Mouse (Mus musculus) liver, embryonic 11.5 days (tissue): Measurements from ENCODE around the gene Rhox2h. TPM values are rescaled to one million over a fixed set of nuclear protein-coding genes. Genes with fewer than 3 reads are reported as not detected.
"Not testable (repeated sequence)": the region's sequence is repeated elsewhere in the genome, so short reads cannot be mapped to it uniquely, and the experiment has no call there.

Experiments
- ATAC-seq: fragments of 200-750 bp; cut with Nextera tagmentation; replicated peaks from 2 replicates; pipeline ENCODE4 v1.8.0; 2017; ENCODE audit warnings: moderate number of reproducible peaks, mild to moderate bottlenecking, moderate TSS enrichment, moderate library complexity; ENCODE audit not compliant: low FRiP score
- DNase-seq: peaks from one replicate; pipeline ENCODE4 v3.0.0-alpha.2; 2017; ENCODE audit warnings: low spot score
- H3K27ac ChIP-seq: fragments of 300-500 bp; sonication (generic); 2 replicates; pipeline ENCODE4 v1.5.1; 2014; ENCODE audit warnings: mild to moderate bottlenecking, low read depth, low read length, control low read depth
- H3K27me3 ChIP-seq: fragments of 300-500 bp; sonication (generic); replicated peaks from 2 replicates; pipeline ENCODE4 v1.6.1; 2014; ENCODE audit warnings: low read length, mixed read lengths; ENCODE audit not compliant: control insufficient read depth, insufficient read depth
- H3K36me3 ChIP-seq: fragments of 300-500 bp; sonication (generic); 2 replicates; pipeline ENCODE4 v1.6.1; 2014; ENCODE audit warnings: mild to moderate bottlenecking, low read length, moderate library complexity, mixed read lengths; ENCODE audit not compliant: control insufficient read depth, insufficient read depth
- H3K4me1 ChIP-seq: fragments of 300-500 bp; sonication (generic); replicated peaks from 2 replicates; pipeline ENCODE4 v1.6.1; 2014; ENCODE audit warnings: low read length, mixed read lengths; ENCODE audit not compliant: control insufficient read depth, insufficient read depth
- H3K4me2 ChIP-seq: fragments of 300-500 bp; sonication (generic); 2 replicates; pipeline ENCODE4 v1.6.1; 2014; ENCODE audit warnings: mild to moderate bottlenecking, control low read depth, moderate library complexity
- H3K4me3 ChIP-seq: fragments of 300-500 bp; sonication (generic); 2 replicates; pipeline ENCODE4 v1.5.1; 2014; ENCODE audit warnings: low read depth, low read length, control low read depth
- H3K9ac ChIP-seq: fragments of 300-500 bp; sonication (generic); 2 replicates; pipeline ENCODE4 v1.6.1; 2014; ENCODE audit warnings: low read depth, low read length, control low read depth
- H3K9me3 ChIP-seq: fragments of 300-500 bp; sonication (generic); 2 replicates; pipeline ENCODE4 v1.6.1; 2016; ENCODE audit warnings: low read length, inconsistent platforms, mixed read lengths; ENCODE audit not compliant: control insufficient read depth
- WGBS: fragments of 180-500 bp; shearing (Covaris S2); extraction: QIAGEN DNeasy Blood & Tissue Kit; methylation state at CpG from one replicate; pipeline ENCODE4 v1.1.7; 2014; 5-methylcytosine and 5-hydroxymethylcytosine counted together
- polyA plus RNA-seq: library from polyadenylated mRNA; unstranded; fragments of >200 nt; fragmentation: Nextera tagmentation; extraction: Ambion mirVana; gene quantifications from 2 replicates; pipeline ENCODE4 v1.2.1, GENCODE M21; 2014

Gene Rhox2h
- polyA plus RNA-seq = not detected in 2 replicates

GRCm38 (mm10) chrX:37673177-37673576, at the start of gene Rhox2h:
Gene Rhox2h (minus strand): TSS chrX:37673277.
- not testable (repeated sequence) for ATAC-seq, H3K36me3 ChIP-seq, H3K4me3 ChIP-seq, H3K27ac ChIP-seq, H3K4me2 ChIP-seq, H3K9ac ChIP-seq, H3K9me3 ChIP-seq, H3K27me3 ChIP-seq, DNase-seq, H3K4me1 ChIP-seq
- WGBS = 79% methylated on average over 8 of the region's 8 CpGs

GRCm38 (mm10) chrX:37701821-37702387, 28.8 kb upstream of the Rhox2h start:
- 54% methylated on average over 3 of the region's 3 CpGs for WGBS
- DNase-seq = no peak
- H3K36me3 ChIP-seq = no peaks in the 10 kb centered on the region
- H3K27me3 ChIP-seq = no peaks in the 10 kb centered on the region
- no peak overlapping the region for H3K4me2 ChIP-seq
- ATAC-seq = no peak
- no peak overlapping the region for H3K27ac ChIP-seq
- no peak overlapping the region for H3K9ac ChIP-seq
- no peaks in the 10 kb centered on the region for H3K9me3 ChIP-seq
- no peaks in the 10 kb centered on the region for H3K4me1 ChIP-seq
- H3K4me3 ChIP-seq = no peak overlapping the region

GRCm38 (mm10) chrX:37692261-37692660, 19.2 kb upstream of the Rhox2h start:
- no peak overlapping the region for H3K9ac ChIP-seq
- H3K4me2 ChIP-seq = no peak overlapping the region
- DNase-seq (no peak), ATAC-seq (no peak)
- no peaks in the 10 kb centered on the region for H3K36me3 ChIP-seq
- no peaks in the 10 kb centered on the region for H3K27me3 ChIP-seq
- no peak overlapping the region for H3K27ac ChIP-seq
- no peaks in the 10 kb centered on the region for H3K9me3 ChIP-seq
- H3K4me3 ChIP-seq = no peak overlapping the region
- H3K4me1 ChIP-seq = no peaks in the 10 kb centered on the region
- WGBS = 68% methylated on average over 2 of the region's 2 CpGs

GRCm38 (mm10) chrX:37683031-37683715, 10.1 kb upstream of the Rhox2h start:
- Histone ChIP-seq H3K9ac (no peak overlapping the region), H3K4me3 (no peak overlapping the region), H3K36me3 (no peaks in the 10 kb centered on the region), H3K4me1 (no peaks in the 10 kb centered on the region), H3K9me3 (no peaks in the 10 kb centered on the region), H3K27me3 (no peaks in the 10 kb centered on the region), H3K4me2 (no peak overlapping the region), H3K27ac (no peak overlapping the region)
- ATAC-seq = no peak
- WGBS = 80% methylated on average over 24 of the region's 24 CpGs
- no peak for DNase-seq

GRCm38 (mm10) chrX:37668664-37669063, 4.4 kb downstream of the Rhox2h start, which contains the start of gene Rhox3h:
Gene Rhox3h (minus strand): TSS chrX:37668764.
- DNase-seq, H3K4me2 ChIP-seq, H3K9ac ChIP-seq, H3K4me1 ChIP-seq, ATAC-seq, H3K9me3 ChIP-seq, H3K27ac ChIP-seq, H3K4me3 ChIP-seq, H3K27me3 ChIP-seq, H3K36me3 ChIP-seq: not testable (repeated sequence)
- 100% methylated on average over 1 of the region's 3 CpGs for WGBS

- not testable (repeated sequence) for ATAC-seq, DNase-seq
Measured at GRCm38 (mm10) chrX:37651227-37651626, 21.9 kb downstream of the Rhox2h start, which contains the start of gene Rhox4g. Gene Rhox4g (minus strand): TSS chrX:37651327.

GRCm38 (mm10) chrX:37643370-37643769, 29.7 kb downstream of the Rhox2h start, which contains the start of gene Rhox2g:
Gene Rhox2g (minus strand): TSS chrX:37643470.
- ATAC-seq, DNase-seq: not testable (repeated sequence)

More at GRCm38 (mm10) chrX:37651227-37651626, 21.9 kb downstream of the Rhox2h start, which contains the start of gene Rhox4g:
- not testable (repeated sequence) for H3K9ac ChIP-seq, H3K4me1 ChIP-seq, H3K27me3 ChIP-seq, H3K36me3 ChIP-seq, H3K4me2 ChIP-seq, H3K9me3 ChIP-seq, H3K4me3 ChIP-seq, H3K27ac ChIP-seq
- 95% methylated on average over 15 of the region's 20 CpGs for WGBS

GRCm38 (mm10) chrX:37628512-37628911, 44.6 kb downstream of the Rhox2h start, which contains the start of gene Rhox3g:
Gene Rhox3g (minus strand): TSS chrX:37628612.
- ATAC-seq, H3K27me3 ChIP-seq, H3K36me3 ChIP-seq, H3K9ac ChIP-seq, H3K9me3 ChIP-seq, H3K27ac ChIP-seq, H3K4me3 ChIP-seq, DNase-seq, H3K4me1 ChIP-seq, H3K4me2 ChIP-seq: not testable (repeated sequence)
- WGBS = 89% methylated on average over 2 of the region's 2 CpGs

More at GRCm38 (mm10) chrX:37643370-37643769, 29.7 kb downstream of the Rhox2h start, which contains the start of gene Rhox2g:
- H3K4me2 ChIP-seq, H3K36me3 ChIP-seq, H3K4me1 ChIP-seq, H3K9ac ChIP-seq, H3K4me3 ChIP-seq, H3K9me3 ChIP-seq, H3K27me3 ChIP-seq, H3K27ac ChIP-seq: not testable (repeated sequence)
- 86% methylated on average over 6 of the region's 6 CpGs for WGBS
